Mouse (Mus musculus) megakaryocyte progenitor cell, adult 5-6 weeks (primary cell): Measurements from ENCODE around the gene D11Wsu47e. TPM values are rescaled to one million over a fixed set of nuclear protein-coding genes. Genes with fewer than 3 reads are reported as not detected.

Experiments
- ATAC-seq: replicated peaks from 2 replicates; pipeline ENCODE4 v1.8.0; 2016; ENCODE audit warnings: mild to moderate bottlenecking, moderate TSS enrichment, inconsistent platforms; ENCODE audit not compliant: poor library complexity
- total RNA-seq, 2 experiments: library from RNA; stranded (forward) in 1 of 2; stranded (reverse) in 1 of 2; fragments of 157-497, 149-512 nt in 1 of 2; fragments of 200-1000 nt in 1 of 2; gene quantifications; 2 replicates each; pipeline versions ENCODE4 v1.2.3 to v1.2.4; 2015 to 2017

D11Wsu47e gene
- total RNA-seq, 2 experiments from 2014 or later: 10.9 to 17.3 TPM

DNA sequence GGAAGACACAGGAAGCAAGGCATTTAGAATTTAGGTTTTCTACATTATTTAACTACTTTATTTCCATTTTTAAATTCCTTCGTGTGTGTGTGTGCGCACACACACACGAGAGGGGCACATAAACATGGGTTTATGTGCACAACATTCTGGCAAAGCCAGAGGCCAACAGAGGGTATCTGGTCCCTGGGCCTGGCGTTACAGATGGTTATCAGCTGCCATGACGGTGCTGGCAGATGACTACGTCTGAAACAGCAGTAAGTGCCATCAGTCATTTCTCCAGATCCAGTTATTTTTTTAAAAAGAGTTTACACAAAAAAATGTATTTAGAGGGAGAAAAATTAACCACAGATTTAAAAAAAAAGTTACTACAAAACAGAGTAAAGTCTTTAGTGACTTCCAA lies 18.0 kb upstream of the D11Wsu47e start:
- no peak for ATAC-seq

DNA sequence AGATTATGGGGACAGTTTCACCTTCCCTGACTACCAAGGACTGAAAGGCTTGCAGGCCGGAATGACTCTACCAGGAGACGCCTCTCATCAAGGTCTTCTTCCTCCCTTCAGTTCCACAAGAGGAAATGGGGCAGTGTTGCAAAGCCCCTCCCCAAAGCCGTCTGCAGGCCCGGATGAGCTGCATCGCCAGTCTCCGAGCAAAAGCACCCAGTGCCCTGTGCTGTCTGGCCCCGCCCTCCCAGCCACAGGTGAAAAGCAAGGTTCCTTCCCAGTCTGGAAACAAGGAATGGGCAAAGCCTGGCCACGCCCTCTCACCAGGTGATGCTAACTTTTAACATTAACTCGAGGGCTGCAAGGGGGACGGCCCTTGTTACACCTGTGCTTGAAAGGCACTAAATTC lies 17.6 kb upstream of the D11Wsu47e start:
- peak; percentile 43 for ATAC-seq

DNA sequence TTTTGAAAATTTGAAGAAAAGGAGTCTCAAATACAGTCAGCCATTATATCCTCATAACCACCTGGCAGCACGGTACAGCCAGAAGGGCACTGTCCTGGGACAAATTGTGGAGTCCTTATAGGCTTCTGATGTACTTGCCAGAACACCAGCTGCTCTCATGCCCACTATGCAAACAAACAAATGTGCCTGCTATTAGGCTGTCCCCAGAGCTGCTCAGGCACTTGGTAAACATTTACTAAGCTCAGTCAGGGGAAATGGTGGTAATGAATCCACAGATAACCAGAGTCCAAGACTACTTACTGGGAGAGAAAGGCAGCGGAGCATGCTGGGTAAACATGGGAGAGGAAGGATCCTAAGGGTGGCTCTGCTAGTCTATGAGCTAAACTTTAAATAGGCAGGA lies 17.1 kb upstream of the D11Wsu47e start:
- ATAC-seq: no peak

DNA sequence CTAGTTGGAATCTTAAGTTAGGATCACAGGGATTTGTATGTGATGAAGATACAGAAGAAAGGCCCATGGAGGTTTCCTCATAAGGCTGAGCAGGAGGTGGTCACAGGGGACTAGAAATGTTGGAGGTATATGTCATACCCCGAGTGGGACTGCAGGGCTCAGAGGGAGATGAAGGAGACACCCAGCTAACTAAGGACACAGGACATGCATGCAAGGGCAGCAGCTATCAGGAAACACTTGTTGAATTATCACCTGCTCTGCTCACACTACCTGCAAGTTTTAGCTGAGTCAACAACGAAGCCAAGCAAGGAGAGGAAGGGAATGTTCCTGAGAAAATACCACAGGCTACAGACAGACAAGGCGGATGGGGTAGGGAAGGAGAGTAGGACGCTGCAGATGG lies 16.5 kb upstream of the D11Wsu47e start:
- no peak for ATAC-seq

DNA sequence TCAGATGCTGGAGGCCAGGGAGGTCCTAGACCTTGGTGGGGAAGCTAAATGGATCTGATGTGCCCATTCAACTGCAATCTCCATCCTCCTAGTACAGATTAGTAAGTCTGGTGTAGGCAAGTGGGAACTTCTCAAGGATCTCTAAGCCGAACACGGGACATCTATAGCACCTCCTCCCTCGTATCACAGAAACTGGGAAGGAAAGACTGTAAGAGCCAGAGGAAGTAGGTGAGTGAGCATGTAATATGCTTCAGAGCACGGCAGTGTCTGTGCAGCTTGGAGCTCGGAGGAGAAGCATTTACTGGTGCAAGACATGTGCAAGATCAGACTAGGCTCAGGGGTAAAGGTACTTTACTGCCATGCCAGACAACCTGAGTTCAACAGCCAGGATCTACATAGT lies 15.4 kb upstream of the D11Wsu47e start:
- ATAC-seq: no peak

DNA sequence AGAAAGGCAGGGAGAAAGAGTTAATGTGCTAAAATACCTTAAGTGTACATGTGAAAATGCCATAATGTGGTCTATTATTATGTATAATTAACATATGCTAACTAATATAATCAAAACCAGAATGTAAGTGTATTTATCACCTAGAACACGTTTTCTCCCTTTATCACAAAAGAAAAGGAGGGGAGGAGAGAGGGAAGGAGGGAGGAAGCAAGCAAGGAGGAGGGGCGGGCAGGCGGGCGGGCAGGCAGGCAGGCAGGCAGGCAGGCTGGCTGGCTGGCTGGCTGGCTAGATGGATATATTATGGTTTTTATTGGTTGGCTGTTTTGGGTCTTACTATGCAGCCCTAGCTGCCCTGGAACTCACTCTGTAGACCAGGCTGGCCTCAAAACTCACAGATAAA lies 14.5 kb upstream of the D11Wsu47e start:
- peak; percentile 59 for ATAC-seq

DNA sequence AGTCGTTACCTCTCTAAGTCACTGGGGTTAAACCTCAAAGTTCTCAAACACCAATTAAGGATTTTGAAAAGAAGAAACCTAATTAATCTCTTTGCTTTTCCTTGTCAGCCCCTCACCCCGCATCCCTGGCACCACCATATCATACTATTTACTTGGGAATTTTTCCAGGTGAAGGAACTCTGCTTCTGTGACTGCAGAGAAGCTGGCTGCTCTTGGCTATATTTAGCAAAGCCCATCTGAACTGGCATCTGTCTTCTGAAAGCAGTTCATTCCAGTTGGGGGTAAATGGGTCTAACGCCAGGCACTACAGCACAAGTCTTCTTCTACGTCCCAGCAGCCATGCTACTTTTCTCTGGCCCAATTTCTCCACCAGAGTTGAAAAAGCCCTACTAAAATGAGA lies 10.6 kb upstream of the D11Wsu47e start:
- no peak for ATAC-seq

DNA sequence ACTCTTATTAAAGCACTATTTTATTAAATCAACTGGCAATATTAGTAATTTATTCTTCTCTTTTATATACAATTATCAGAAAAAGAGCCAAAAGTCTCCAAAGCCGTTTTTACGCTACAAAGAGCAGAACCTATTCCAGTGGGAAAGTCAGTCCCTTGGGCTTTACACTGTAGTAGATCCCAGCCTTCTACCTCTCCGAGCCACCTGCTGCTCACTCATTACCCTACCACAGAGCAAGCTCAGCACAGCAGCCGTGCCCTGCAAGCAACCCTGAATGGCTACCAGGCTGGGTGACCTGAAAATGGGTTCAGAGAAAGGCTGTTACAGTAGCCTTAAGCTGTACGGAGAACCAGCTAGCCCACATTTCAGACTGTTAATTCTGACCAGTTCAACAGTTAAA lies 9.6 kb upstream of the D11Wsu47e start:
- no peak for ATAC-seq

DNA sequence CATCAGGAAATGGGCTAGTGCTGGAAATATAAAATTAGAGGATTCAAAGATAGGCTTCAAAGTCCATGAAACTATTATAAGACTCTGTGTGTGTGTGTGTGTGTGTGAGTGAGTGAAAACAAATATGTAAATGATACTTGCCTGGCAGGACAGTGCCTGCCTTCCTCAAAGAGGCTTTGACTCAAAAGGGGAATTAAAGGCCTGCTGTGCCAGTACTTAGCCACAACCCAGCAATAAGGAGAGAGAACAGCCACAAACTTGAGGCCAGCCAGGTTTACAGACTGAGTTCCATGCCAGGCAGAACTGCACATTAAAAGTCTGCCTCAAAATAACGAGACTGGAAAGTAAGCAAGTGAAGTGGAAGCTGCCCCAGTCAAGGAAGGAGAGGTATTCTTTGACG lies 7.4 kb upstream of the D11Wsu47e start:
- no peak for ATAC-seq

DNA sequence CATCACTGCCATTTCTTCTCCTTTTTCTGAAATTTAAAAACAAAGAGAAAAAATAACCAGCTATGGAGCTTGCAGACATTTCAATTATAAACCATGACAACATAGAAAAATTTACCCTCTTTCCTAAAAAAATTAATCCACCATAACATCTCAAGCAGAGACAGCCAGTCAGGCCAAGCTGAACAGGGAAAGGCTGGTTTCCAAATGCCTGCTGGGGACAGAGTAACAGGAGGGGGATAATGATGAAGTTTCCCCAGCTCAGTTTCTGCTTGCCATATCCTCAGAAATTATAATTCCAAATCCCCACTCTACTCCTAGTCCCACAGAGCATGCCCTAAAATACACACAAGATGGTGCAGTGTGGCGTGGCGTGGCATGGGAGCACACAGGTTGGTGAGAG lies 6.8 kb upstream of the D11Wsu47e start:
- ATAC-seq: no peak

DNA sequence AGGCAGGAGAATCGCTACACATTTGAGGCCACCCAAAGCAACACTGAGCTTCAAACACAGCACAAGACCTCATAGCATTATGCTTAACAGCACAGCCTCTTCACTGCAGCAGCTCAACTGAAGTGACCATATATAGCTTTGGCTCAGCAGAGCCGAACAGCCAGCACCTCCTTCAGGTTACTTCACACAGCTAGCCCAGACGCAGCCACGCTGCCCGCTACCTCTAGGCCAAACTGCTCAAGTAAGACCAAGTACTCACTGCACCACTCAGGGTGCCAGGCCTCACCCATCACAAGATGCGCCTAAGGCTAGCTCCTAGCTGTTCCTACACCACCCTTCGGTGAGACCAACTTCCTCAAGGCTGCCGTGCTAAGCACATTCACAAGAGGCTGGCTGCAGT lies 5.8 kb upstream of the D11Wsu47e start:
- ATAC-seq: no peak; the same call in 1 of the 2 replicates

DNA sequence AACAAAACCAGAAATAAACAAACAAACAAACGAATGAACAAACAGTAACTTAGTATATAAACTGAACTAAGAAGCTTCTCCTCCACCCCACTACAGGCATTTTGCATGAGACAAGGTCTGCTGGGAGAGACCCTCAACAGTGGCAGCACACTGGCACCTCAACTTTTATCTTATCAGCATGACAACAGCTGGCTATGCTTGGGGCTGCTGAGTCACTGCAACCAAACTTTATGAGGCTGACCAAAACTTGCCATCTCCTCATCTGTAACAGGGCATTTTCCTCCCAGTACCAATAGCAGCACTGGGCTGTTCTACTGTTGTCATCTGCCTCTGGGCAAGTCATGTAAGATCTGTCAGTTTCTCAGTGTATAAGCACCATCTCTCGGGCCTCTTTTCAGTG lies 3.3 kb upstream of the D11Wsu47e start:
- ATAC-seq: peak; percentile 26

DNA sequence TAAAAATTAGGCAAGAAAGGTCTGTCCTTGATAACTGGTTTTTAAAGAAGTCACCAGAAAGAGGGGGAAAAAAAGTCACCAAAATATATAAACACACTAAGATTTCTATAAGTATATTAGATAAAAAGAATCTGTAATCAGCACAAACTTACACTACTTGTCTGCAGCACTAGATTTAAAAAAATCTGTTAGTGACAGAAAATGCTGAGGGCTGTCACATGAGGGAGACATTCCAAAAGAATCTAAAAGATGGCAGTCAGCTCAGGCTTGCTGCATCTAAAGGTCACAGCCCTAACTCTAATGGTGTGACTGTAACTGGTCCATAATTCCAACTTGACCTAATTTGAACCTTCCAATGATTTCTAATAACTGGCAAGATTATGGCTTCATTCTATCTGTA lies 2.2 kb upstream of the D11Wsu47e start:
- ATAC-seq: no peak

DNA sequence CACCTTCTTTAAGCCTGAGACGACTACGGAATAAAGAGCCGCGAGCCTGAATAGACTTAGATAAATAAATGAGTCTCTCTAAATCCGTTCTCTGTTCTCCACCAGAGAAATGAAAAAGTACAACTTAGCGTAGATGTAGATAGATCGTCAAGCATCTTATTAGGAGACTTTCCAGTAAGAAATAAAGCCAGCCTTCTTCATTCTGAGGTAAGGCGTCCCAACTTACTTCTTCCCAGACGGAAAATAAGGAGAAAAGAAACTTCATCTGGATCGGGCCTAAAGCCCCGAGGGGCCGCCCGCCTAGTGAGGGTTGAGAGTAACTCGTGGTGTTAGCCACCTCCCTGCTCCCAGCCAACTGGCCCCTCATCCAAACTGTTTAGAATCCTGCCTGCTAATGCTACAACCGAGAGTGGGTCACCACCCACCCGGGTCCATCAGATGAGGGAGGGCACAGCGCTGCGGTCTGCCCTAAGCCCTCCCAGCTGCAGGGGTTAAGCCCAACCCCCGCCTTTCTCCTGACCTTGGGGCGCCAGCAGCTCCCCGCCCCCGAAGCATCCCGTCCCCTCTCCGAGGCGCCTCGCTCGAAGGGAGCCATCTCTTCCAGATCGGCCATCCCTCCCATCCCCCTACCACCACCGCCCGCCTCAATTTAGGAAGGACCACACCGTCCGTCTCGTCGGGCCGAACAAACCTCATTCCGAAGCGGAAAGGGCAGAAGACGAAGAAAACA lies 1.1 kb upstream of the D11Wsu47e start:
- ATAC-seq: peak; percentile 27

DNA sequence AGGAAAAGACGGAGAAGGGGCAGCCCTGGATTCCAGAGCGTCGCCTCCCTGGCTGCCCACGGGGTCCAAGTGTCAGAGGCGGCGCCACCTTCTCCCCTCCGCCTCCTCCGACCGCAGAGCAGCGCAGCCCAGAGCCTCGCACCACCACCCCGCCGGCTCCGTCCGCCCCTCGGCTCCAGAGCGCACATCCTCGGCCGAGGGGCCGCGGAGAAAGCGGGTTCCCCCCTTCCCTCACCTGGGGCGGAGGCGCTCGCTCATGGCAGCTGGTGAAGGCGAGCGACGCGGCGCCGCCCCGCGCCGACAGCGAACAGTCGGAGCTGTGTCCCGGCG lies 620 bp upstream of the D11Wsu47e start:
- ATAC-seq: peak; percentile 10

DNA sequence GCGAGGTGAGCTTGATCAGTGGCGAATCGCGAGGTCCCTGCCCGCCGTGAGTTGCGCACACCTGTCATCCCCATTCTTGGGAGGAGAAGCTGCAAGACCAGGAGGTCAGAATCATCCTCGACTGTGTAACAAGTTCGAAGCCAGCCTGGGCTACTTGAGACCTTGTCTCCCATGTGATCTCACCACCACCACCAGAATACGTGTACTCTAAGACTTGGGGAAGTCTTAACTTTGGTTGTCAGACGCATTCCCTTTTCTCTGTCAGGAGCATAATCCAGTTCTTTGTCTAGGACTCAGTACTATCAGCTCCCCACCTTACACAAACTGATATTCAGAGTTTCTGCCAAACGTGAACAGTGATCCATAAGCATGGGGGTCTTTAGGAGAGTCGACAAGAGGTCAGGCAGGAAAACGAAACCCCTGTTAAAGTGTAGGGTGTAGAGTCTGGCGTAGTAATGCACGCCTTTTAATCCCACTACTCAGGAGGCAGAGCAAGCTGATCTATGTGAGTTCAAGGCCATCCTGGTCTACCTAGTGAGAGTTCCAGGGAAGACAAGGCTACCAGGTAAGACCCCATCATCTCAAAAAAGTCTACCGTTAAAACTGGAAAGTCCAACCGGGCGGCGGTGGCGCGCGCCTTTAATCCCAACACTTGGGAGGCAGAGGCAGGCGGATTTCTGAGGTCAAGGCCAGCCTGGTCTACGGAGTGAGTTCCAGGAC lies 655 bp downstream of the D11Wsu47e start:
- no peak for ATAC-seq

DNA sequence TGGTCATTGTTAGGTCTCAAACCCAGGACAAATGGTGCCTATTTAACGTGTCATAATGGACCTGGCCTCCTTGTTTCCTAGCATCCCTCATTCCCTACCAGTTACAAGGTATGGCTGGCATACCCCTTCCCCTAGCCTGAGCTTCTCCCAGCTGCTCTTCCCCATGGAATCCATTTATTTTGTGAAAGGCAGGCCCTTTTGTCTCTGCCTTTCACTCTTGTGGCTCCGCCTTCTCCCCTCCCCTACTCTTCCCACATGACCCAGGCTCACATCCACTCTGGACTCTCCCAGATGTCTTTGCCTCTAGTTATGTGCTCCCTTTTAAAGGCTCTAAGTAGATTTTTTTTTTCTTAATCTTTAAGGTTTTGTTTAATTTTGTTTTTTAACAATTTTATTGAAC lies 2.8 kb downstream of the D11Wsu47e start:
- no peak for ATAC-seq

DNA sequence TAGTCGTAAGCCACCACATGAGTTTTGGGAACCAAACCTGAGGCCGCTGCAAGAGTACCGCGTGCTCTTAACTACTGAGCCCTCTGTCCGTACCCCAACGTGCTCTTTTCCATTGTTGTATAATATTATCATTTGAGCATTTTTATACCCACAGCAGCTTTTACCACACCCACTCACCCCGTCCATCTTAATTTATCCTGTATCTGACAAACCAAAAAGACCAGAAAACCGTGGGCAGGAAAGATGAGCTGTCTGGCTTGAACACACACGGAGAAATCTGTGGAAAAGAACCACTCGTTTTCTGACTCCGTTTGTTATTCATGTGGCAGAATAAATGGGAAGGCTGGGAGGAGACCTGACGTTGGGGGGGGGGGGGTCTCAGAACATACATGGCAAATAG lies 6.3 kb downstream of the D11Wsu47e start:
- no peak for ATAC-seq

DNA sequence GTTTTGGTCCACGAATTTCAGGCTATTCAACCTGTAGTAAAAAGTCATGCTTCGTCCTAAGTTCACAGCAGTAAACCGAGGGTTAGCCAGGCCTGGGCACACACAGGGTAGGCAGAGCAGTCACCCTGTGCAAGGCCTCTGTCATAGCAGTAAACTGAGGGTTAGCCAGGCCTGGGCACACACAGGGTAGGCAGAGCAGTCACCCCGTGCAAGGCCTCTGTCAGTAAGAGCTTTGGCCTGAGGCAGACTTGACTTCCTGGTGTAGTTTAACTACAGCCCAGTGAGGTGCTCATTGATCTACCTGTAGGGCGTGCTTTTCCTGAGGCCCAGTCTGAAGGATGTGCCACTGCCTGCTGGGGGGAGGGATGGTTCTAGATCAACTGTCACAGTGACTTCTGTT lies 7.1 kb downstream of the D11Wsu47e start:
- no peak for ATAC-seq

DNA sequence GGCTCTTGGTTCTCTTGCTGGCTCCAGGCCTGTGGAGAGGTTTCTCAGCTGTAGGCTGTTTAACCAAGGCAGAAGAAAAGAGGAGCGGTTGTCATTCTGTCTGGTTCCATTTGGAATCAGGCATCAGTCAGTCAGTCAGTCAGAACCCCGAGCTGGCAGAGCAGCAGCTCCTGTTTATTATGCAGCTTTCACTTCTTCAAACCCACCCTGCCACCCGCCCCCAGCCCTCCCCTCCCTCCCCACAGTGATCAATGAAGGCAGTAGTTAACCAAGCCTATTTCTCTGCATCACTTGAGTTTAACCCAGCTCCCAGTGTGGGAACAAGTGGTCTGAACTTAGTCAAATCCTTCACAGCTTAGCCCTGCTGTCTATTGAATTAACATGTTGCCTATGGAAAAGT lies 7.6 kb downstream of the D11Wsu47e start:
- ATAC-seq: no peak

DNA sequence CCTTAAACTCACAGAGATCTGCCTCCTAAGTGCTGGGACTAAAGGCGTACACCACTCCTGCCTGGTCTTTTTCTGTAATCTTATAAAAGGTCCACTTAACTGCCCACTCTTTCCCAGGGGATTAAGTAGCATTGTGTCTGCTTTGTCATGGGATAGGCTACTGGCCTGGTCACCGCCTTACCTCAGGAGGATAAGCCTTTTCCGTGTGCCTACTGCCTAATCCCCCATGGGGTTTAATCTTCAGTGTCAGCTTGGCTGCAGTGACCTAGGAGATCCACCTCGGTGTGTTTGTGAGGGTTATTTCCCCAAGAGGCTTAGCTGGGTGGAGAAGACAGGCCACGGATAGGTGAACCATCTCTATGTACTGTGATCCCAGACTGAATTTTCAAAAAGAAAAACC lies 13.4 kb downstream of the D11Wsu47e start:
- no peak for ATAC-seq

DNA sequence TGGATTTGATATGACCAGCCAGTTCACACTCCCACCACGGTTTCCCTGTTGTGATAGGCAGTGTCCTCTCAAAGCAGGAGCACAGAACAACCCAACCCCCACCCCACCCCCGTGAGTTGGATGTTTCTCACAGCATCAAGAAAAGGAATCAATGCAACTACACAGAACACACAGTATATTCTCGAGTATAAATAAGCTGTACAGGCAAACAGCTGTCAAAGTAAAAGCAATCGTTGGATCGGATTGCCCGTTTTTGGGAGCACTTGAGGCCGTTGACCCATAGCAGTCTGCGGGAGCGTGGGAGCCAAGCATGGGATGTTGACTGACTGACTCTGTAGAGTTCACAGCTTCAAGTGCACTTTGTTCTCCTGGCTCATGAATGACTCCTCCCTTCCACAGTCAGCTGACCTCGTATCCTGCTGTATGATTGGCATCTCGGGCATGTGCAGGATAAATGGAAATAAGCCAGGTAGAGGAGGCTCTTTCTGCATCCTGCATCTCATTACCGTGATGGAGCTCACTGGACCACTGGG lies 13.9 kb downstream of the D11Wsu47e start:
- no peak for ATAC-seq

DNA sequence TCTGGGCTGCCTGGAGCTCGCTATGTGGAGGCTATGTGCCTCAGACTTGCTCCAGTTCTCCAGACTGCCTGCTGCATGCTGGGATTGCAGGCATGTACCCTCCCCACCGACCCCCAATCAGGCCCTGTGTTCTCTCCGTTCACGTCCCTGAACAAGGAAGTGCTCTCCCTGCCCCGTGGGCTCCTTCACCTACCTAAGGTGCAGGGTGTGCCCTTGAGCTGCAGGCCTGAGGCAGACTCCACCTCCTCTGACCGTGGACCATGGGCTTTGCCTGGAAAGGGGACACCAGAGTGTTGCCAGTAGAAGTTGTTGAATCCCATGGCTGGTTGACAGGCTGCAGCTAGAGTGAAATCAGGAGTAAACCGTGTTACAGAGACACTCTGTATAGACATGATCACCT lies 15.4 kb downstream of the D11Wsu47e start:
- no peak for ATAC-seq
